Mouse (Mus musculus): ENCODE data around the gene Mcf2. TPM values are rescaled to one million over a fixed set of nuclear protein-coding genes. Genes with fewer than 3 reads are reported as not detected.
A peak's percentile ranks its signal among the peaks of the same experiment; 100 is the strongest.

Mcf2 gene
- total and polyA plus RNA-seq, 2 experiments from 2014 or later, result 2.9 to 3.2 TPM

DNA sequence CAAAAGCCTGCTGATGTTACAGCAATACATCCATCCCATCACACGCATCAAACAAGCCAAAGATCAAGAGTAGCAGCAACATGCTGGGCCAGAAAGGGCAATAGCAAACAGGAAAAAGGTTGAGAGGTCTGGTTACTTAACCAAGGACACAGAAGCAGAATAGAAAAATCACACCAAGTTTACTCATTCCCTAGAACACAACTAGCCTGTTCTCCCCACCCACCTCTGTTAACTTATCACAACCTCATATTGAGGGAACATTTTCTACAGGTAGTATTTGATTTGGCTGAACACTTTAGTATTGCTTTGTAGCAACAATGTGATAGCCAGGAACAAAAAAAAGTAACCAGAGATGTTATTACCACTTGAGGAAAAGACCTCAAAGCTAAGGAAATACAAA is 164.3 kb downstream of the Mcf2 start:
- ATAC-seq, result no peak
- no peak for DNase-seq
- Histone ChIP-seq H3K27ac (ENCODE audit: low read depth, low read length) (no peak overlapping the region), H3K9me3 (ENCODE audit: low read length) (no peaks in the 10 kb centered on the region), H3K4me3 (ENCODE audit: low read depth, low read length) (no peak overlapping the region), H3K4me1 (ENCODE audit: insufficient read depth) (no peaks in the 10 kb centered on the region), H3K9ac (no peak overlapping the region), H3K36me3 (ENCODE audit: insufficient read depth) (no peaks in the 10 kb centered on the region), H3K4me2 (ENCODE audit: low read depth) (no peak overlapping the region), H3K27me3 (ENCODE audit: insufficient read depth, low read length) (no peaks in the 10 kb centered on the region)
- WGBS, result 83% methylated on average over 1 of the region's 1 CpGs
- TF ChIP-seq CTCF (IDR thresholded peaks at IDR 0.05; ENCODE audit: low read depth), result no peak

DNA sequence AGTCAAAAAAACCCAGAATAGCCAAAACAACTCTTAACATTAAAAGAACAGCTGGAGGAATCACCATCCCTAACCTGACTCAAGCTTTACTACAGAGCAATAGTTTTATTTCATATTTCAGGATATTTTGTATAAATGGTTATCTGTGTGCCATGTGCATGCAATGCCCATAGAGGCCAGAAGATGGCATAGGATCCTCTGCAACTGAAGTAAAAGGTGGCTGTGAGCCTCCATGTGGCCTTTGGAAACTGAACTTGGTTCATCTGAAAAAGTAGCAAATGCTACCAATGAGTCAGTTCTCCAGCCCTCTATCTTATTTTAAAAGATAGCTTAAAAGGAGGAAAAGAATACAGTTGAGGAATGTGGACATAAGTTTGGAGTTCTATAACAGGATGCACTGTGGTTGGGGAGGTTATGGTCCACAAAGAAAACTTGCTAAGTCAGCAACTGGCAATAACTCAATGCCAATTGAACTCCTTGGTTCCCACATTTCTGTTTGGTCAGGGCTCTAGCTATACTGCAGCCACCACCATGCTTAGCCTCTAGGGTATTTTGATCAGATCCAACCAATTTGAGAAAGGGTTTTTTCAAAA is 165.7 kb downstream of the Mcf2 start:
- TF ChIP-seq CTCF (IDR thresholded peaks at IDR 0.05; ENCODE audit: low read depth), result peak; percentile 64
- H3K4me2 ChIP-seq (ENCODE audit: low read depth), result no peak overlapping the region
- DNase-seq, result peak; percentile 25

More for the DNA sequence above, 165.7 kb downstream of the Mcf2 start:
- Histone ChIP-seq H3K27ac (ENCODE audit: low read depth, low read length) (no peak overlapping the region), H3K36me3 (ENCODE audit: insufficient read depth) (no peaks in the 10 kb centered on the region), H3K27me3 (ENCODE audit: insufficient read depth, low read length) (no peaks in the 10 kb centered on the region), H3K9ac (no peak overlapping the region), H3K4me3 (ENCODE audit: low read depth, low read length) (no peak overlapping the region), H3K9me3 (ENCODE audit: low read length) (no peaks in the 10 kb centered on the region), H3K4me1 (ENCODE audit: insufficient read depth) (no peaks in the 10 kb centered on the region)
- ATAC-seq, result no peak

Other genes starting within 250 kb of the Mcf2 start
- gene F9, start 179.6 kb downstream of the Mcf2 start, total RNA-seq (2014; rRNA removed), result not detected in 2 replicates
- 0.05 TPM in 1 of 2 replicates, not detected in the other for gene F9, start 179.6 kb downstream of the Mcf2 start, polyA plus RNA-seq (2015; fragmentation: Nextera tagmentation; extraction: Ambion mirVana)